ENCODE assay signal across 8 mouse cellular contexts in the genomic region with DNA sequence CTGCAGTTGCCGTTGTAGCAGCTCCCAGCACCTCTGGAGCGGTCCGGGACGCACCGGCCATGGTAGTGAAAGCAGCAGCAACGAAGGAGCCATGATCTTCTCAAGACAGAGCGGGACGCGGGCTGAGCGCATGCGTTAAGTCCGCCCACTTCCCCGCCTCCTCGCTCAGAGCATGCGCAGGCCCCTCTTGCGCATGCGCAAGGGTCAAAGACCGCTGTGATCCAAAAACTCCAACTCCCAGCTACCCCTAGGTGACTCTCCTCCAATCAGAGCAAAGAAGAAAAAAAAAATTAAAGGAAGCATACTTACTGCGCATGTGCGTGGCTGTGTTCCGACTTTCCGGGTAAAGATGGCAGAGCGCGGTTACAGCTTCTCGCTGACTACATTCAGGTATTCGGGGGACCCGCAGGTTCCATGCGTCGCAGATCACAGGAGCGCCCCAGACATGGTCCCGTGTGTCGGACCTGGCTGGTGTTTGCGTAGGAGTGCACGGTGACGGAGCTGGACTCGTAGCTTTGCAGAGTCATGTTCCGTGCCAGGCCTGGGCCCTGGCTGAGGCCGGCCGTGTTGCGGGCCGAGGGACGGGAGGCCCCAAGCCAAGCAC. TPM values are rescaled to one million over a fixed set of nuclear protein-coding genes. Genes with fewer than 3 reads are reported as not detected.
DNase-seq lines count a peak whose midpoint lies in the region; ATAC-seq and TF ChIP-seq lines count a peak whose summit lies in the region.

A gene (minus strand): TSS at position 240 of the 604 bp plus-strand sequence.
A gene (plus strand): TSS at position 315 of the 604 bp plus-strand sequence.

- peak; percentile 100 for ATAC-seq in heart, embryonic 15.5 days (replicated peaks; ENCODE audit: insufficient number of reproducible peaks, insufficient read depth, low FRiP score, low read depth)
- peak; percentile 97 for ATAC-seq in liver, embryonic 14.5 days (ENCODE audit: insufficient read depth)
- peak; percentile 97 for ATAC-seq in neural tube, embryonic 11.5 days (ENCODE audit: insufficient read depth, low FRiP score, low TSS enrichment)
- ATAC-seq in stomach, postnatal 0 days (ENCODE audit: low FRiP score, low TSS enrichment) = peak; percentile 99

- H3K4me3 ChIP-seq in forebrain, embryonic 10.5 days = peak within 1 kb of the TSS; percentile 87
- H3K4me3 ChIP-seq in heart, embryonic 15.5 days = peak within 1 kb of the TSS; percentile 98
- H3K4me3 ChIP-seq in liver, embryonic 14.5 days (ENCODE audit: insufficient read depth in 1 of 2, low read depth in 2 of 2, low read length in 2 of 2) = peak within 1 kb of the TSS; percentile 92 to 97
- peak within 1 kb of the TSS; percentile 91 for H3K4me3 ChIP-seq in neural tube, embryonic 11.5 days (ENCODE audit: low read depth, low read length)
- H3K4me3 ChIP-seq in stomach, postnatal 0 days (ENCODE audit: low read depth, low read length) = peak within 1 kb of the TSS; percentile 96

- H3K4me2 ChIP-seq in heart, embryonic 15.5 days = peak within 1 kb of the TSS; percentile 71
- peak within 1 kb of the TSS; percentile 86 for H3K4me2 ChIP-seq in liver, embryonic 14.5 days (ENCODE audit: low read depth)
- H3K4me2 ChIP-seq in neural tube, embryonic 11.5 days (ENCODE audit: low read depth) = peak within 1 kb of the TSS; percentile 68
- H3K4me2 ChIP-seq in stomach, postnatal 0 days (replicated peaks; ENCODE audit: low read depth) = peak within 1 kb of the TSS; percentile 65

- H3K27me3 ChIP-seq in forebrain, embryonic 10.5 days (ENCODE audit: poor library complexity, severe bottlenecking) = no peaks in the 10 kb centered on the region
- H3K27me3 ChIP-seq in heart, embryonic 15.5 days = no peaks in the 10 kb centered on the region
- no peaks in the 10 kb centered on the region for H3K27me3 ChIP-seq in liver, embryonic 14.5 days (ENCODE audit: control insufficient read depth, insufficient read depth, low read length)
- H3K27me3 ChIP-seq in neural tube, embryonic 11.5 days (ENCODE audit: control insufficient read depth, insufficient read depth, low read length) = no peaks in the 10 kb centered on the region
- no peaks in the 10 kb centered on the region for H3K27me3 ChIP-seq in stomach, postnatal 0 days (ENCODE audit: control insufficient read depth, insufficient read depth, low read length)

- H3K36me3 ChIP-seq in forebrain, embryonic 10.5 days (replicated peaks) = peaks cover 51% of the 10 kb centered on the region
- H3K36me3 ChIP-seq in heart, embryonic 15.5 days = peaks cover 23% of the 10 kb centered on the region
- H3K36me3 ChIP-seq in liver, embryonic 14.5 days (replicated peaks; ENCODE audit: control insufficient read depth, insufficient read depth, low read depth) = peaks cover 25% of the 10 kb centered on the region
- peaks cover 4% of the 10 kb centered on the region for H3K36me3 ChIP-seq in neural tube, embryonic 11.5 days (ENCODE audit: control insufficient read depth, insufficient read depth, low read length)
- H3K36me3 ChIP-seq in stomach, postnatal 0 days (ENCODE audit: control insufficient read depth, insufficient read depth, low read length) = peaks cover 6% of the 10 kb centered on the region; the same call in 1 of the 2 replicates

- H3K9ac ChIP-seq in heart, embryonic 15.5 days = peak within 1 kb of the TSS; percentile 94
- H3K9ac ChIP-seq in liver, embryonic 14.5 days (replicated peaks) = peak within 1 kb of the TSS; percentile 93
- peak within 1 kb of the TSS; percentile 89 for H3K9ac ChIP-seq in neural tube, embryonic 11.5 days (ENCODE audit: low read length)
- H3K9ac ChIP-seq in stomach, postnatal 0 days (ENCODE audit: low read length) = peak within 1 kb of the TSS; percentile 94

- H3K9me3 ChIP-seq in forebrain, embryonic 10.5 days = no peaks in the 10 kb centered on the region
- H3K9me3 ChIP-seq in heart, embryonic 15.5 days (replicated peaks) = no peaks in the 10 kb centered on the region
- H3K9me3 ChIP-seq in liver, embryonic 14.5 days (ENCODE audit: control insufficient read depth, low read length) = no peaks in the 10 kb centered on the region
- no peaks in the 10 kb centered on the region for H3K9me3 ChIP-seq in neural tube, embryonic 11.5 days (ENCODE audit: control insufficient read depth, low read length)
- no peaks in the 10 kb centered on the region for H3K9me3 ChIP-seq in stomach, postnatal 0 days (ENCODE audit: control insufficient read depth, low read length)

- peaks cover 15% of the 10 kb centered on the region for H3K4me1 ChIP-seq in forebrain, embryonic 10.5 days
- H3K4me1 ChIP-seq in heart, embryonic 15.5 days (replicated peaks) = peaks cover 13% of the 10 kb centered on the region
- peaks cover 8 to 9% of the 10 kb centered on the region in 2 experiments for H3K4me1 ChIP-seq in liver, embryonic 14.5 days (replicated peaks; ENCODE audit: control insufficient read depth in 2 of 2, insufficient read depth in 2 of 2, low read length in 1 of 2)
- peaks cover 3% of the 10 kb centered on the region; the same call in 1 of the 2 replicates for H3K4me1 ChIP-seq in neural tube, embryonic 11.5 days (ENCODE audit: control insufficient read depth, insufficient read depth, low read length)
- no peaks in the 10 kb centered on the region for H3K4me1 ChIP-seq in stomach, postnatal 0 days (replicated peaks; ENCODE audit: control insufficient read depth, insufficient read depth)

- under 1% methylated on average over 42 of the region's 42 CpGs for WGBS in forebrain, embryonic 10.5 days
- under 1% methylated on average over 42 of the region's 42 CpGs for WGBS in heart, embryonic 15.5 days
- WGBS in liver, embryonic 14.5 days (ENCODE audit: insufficient replicate concordance) = under 1% methylated on average over 42 of the region's 42 CpGs
- under 1% methylated on average over 42 of the region's 42 CpGs for WGBS in neural tube, embryonic 11.5 days
- WGBS in stomach, postnatal 0 days = under 1% methylated on average over 41 of the region's 42 CpGs

- H3K27ac ChIP-seq in forebrain, embryonic 10.5 days = peak within 1 kb of the TSS; percentile 89
- H3K27ac ChIP-seq in heart, embryonic 15.5 days = peak within 1 kb of the TSS; percentile 64
- peak within 1 kb of the TSS; percentile 70 for H3K27ac ChIP-seq in liver, embryonic 14.5 days
- H3K27ac ChIP-seq in neural tube, embryonic 11.5 days (ENCODE audit: low read depth, low read length) = no peak within 1 kb of the TSS
- H3K27ac ChIP-seq in stomach, postnatal 0 days (replicated peaks) = peak within 1 kb of the TSS; percentile 89

- TF ChIP-seq EP300 in liver, embryonic 14.5 days (IDR thresholded peaks at IDR 0.05; ENCODE audit: low read depth) = no peak
- TF ChIP-seq EP300 in stomach, postnatal 0 days (optimal IDR thresholded peaks at IDR 0.05) = no peak

- DNase-seq in CD8-positive naive resting alpha-beta T cell, adult 2 months (ENCODE audit: low read depth in 2 of 2, low spot score in 2 of 2) = peak; percentile 98 to 99
- peak; percentile 95 for DNase-seq in c-Kit-positive CD71-negative TER-119-negative erythroid progenitor cells, embryonic 14.5 days (ENCODE audit: low read depth)
- DNase-seq in forebrain, embryonic 10.5 days (ENCODE audit: extremely low spot score, low spot score) = peak; percentile 94
- DNase-seq in kidney, postnatal 25 days = peak; percentile 92 to 98
- peak; percentile 95 to 98 (median 96) for DNase-seq in liver, embryonic 14.5 days (ENCODE audit: low read depth in 3 of 3, low spot score in 3 of 3)
- peak; percentile 99 for DNase-seq in neural tube, embryonic 11.5 days (ENCODE audit: low spot score)
- peak; percentile 98 for DNase-seq in stomach, postnatal 0 days (ENCODE audit: low spot score)

- no peak for TF ChIP-seq CTCF in liver, embryonic 14.5 days (IDR thresholded peaks at IDR 0.05; ENCODE audit: low read depth)
- no peak for TF ChIP-seq CTCF in stomach, postnatal 0 days (IDR thresholded peaks at IDR 0.05; ENCODE audit: low read depth)

RNA-seq across cellular contexts. Expression of the first gene that starts in this region (rescaled TPM):
- polyA plus RNA-seq in forebrain, embryonic 10.5 days (2016; fragmentation: Nextera tagmentation; extraction: Ambion mirVana) = 104 TPM in 2 replicates
- polyA plus RNA-seq in heart, embryonic 15.5 days (2015; fragmentation: Nextera tagmentation; extraction: Ambion mirVana) = 93.9 and 115 TPM in 2 replicates
- 6.4 and 23.9 TPM in 2 replicates for polyA plus RNA-seq in liver, embryonic 14.5 days (2012; rRNA removed)
- 77.4 and 81.8 TPM in 2 replicates for polyA plus RNA-seq in liver, embryonic 14.5 days (2014; fragmentation: Nextera tagmentation; extraction: Ambion mirVana)
- 108 and 115 TPM in 2 replicates for polyA plus RNA-seq in neural tube, embryonic 11.5 days (2014; fragmentation: Nextera tagmentation; extraction: Ambion mirVana)
- 106 and 107 TPM in 2 replicates for polyA plus RNA-seq in stomach, postnatal 0 days (2015; fragmentation: Nextera tagmentation; extraction: Ambion mirVana)

RNA-seq across cellular contexts. Expression of the second gene that starts in this region (rescaled TPM):
- 244 TPM in 2 replicates for polyA plus RNA-seq in forebrain, embryonic 10.5 days (2016; fragmentation: Nextera tagmentation; extraction: Ambion mirVana)
- polyA plus RNA-seq in heart, embryonic 15.5 days (2015; fragmentation: Nextera tagmentation; extraction: Ambion mirVana) = 126 and 141 TPM in 2 replicates
- 34.5 and 56.6 TPM in 2 replicates for polyA plus RNA-seq in liver, embryonic 14.5 days (2012; rRNA removed)
- 147 and 149 TPM in 2 replicates for polyA plus RNA-seq in liver, embryonic 14.5 days (2014; fragmentation: Nextera tagmentation; extraction: Ambion mirVana)
- polyA plus RNA-seq in neural tube, embryonic 11.5 days (2014; fragmentation: Nextera tagmentation; extraction: Ambion mirVana) = 216 and 226 TPM in 2 replicates
- polyA plus RNA-seq in stomach, postnatal 0 days (2015; fragmentation: Nextera tagmentation; extraction: Ambion mirVana) = 152 and 153 TPM in 2 replicates
